Mouse (Mus musculus): ENCODE results near the gene Gm8882.
"Not testable (repeated sequence)": the region's sequence is repeated elsewhere in the genome, so short reads cannot be mapped to it uniquely, and the experiment has no call there.

Gene Gm8882

GRCm38 (mm10) chr6:132364034-132364433 is at the start of gene Gm8882:
Gene Gm8882, minus strand, starts transcription at chr6:132364134.
- not testable (repeated sequence) for DNase-seq (ENCODE audit: inconsistent age in 2 of 2, low spot score in 1 of 2)

- not testable (repeated sequence) for DNase-seq (ENCODE audit: inconsistent age in 2 of 2, low spot score in 1 of 2)
These were observed 49.3 kb downstream of the Gm8882 start, which contains the start of gene Prpmp5 for GRCm38 (mm10) chr6:132314657-132315056. Gene Prpmp5, minus strand, starts transcription at chr6:132314757.

Measured in adrenal gland, adult (tissue).